Mouse (Mus musculus) Patski (cell line): Measurements from ENCODE around the gene Selenbp2. TPM values are rescaled to one million over a fixed set of nuclear protein-coding genes. Genes with fewer than 3 reads are reported as not detected.
A peak's percentile ranks its signal among the peaks of the same experiment; 100 is the strongest.
"Not testable (repeated sequence)": the region's sequence is repeated elsewhere in the genome, so short reads cannot be mapped to it uniquely, and the experiment has no call there.

Experiments used
- ATAC-seq: fragments of 100-300 bp; one replicate; pipeline ENCODE4 v1.8.0; 2021
- CTCF ChIA-PET: fragments of 350-600 bp; sonication (Branson Sonifier 250); formaldehyde crosslinking; loops from one replicate; lab custom pipeline; 2022; ENCODE audit warnings: inconsistent platforms; lab: Charles Lee
- POLR2A ChIA-PET: fragments of 350-600 bp; sonication (Branson Sonifier 250); formaldehyde crosslinking; loops from one replicate; lab custom pipeline; 2022; ENCODE audit warnings: antibody characterized with exemption, inconsistent platforms; lab: Charles Lee
- DNase-seq: peaks from one replicate; pipeline ENCODE4 v3.0.0-alpha.2; 2011; ENCODE audit warnings: low read depth, low spot score
- H3K27me3 ChIP-seq: fragments of 371-371 bp; one replicate; pipeline ENCODE4 v1.5.1; 2021
- CTCF ChIP-seq: fragments of 100-300 bp; IDR thresholded peaks from one replicate; pipeline ENCODE4 v1.5.1; 2021
- in situ Hi-C: fragments of 300-500 bp; cut with MboI; formaldehyde crosslinking; loops from 3 replicates; pipeline ENCODE4 v1.11.1; 2018; ENCODE audit warnings: low pct_unique_long_range_greater_than_20kb, mixed read lengths
- polyA plus RNA-seq: library from polyadenylated mRNA; unstranded; gene quantifications from one replicate; pipeline ENCODE4 v1.2.3, GENCODE M21; 2021

The Selenbp2 gene
- polyA plus RNA-seq, 1 experiment from 2014 or later = 0.36 TPM

- TF ChIP-seq CTCF = no peak
- in situ Hi-C loops = no loop called here
- DNase-seq (no peak), ATAC-seq (no peak)
- H3K27me3 ChIP-seq = no peaks in the 10 kb centered on the region
- ChIA-PET CTCF (no interaction called here), POLR2A (no interaction called here)
Observed at GRCm38 (mm10) chr3:94679351-94679841, 14.0 kb upstream of the Selenbp2 start.

- H3K27me3 ChIP-seq, CTCF ChIA-PET, POLR2A ChIA-PET, ATAC-seq, in situ Hi-C loops, DNase-seq: not testable (repeated sequence)
Observed at GRCm38 (mm10) chr3:94680032-94680431, 13.3 kb upstream of the Selenbp2 start.

- TF ChIP-seq CTCF = no peak
- ATAC-seq (peak; percentile 98), DNase-seq (peak; percentile 86)
- no peaks in the 10 kb centered on the region for H3K27me3 ChIP-seq
- ChIA-PET CTCF (no interaction called here), POLR2A (no interaction called here)
- in situ Hi-C loops = no loop called here
Observed at GRCm38 (mm10) chr3:94680783-94681182, 12.6 kb upstream of the Selenbp2 start.

- ChIA-PET CTCF (no interaction called here), POLR2A (no interaction called here)
- DNase-seq (no peak), ATAC-seq (no peak)
- no peaks in the 10 kb centered on the region for H3K27me3 ChIP-seq
- TF ChIP-seq CTCF = no peak
- in situ Hi-C loops = no loop called here
Observed at GRCm38 (mm10) chr3:94683646-94684045, 9.7 kb upstream of the Selenbp2 start.

GRCm38 (mm10) chr3:94685989-94686772 lies 7.2 kb upstream of the Selenbp2 start:
- DNase-seq, POLR2A ChIA-PET, CTCF ChIA-PET, ATAC-seq, H3K27me3 ChIP-seq: not testable (repeated sequence)
- in situ Hi-C loops = loop anchor here (5.0 kb wide), 1 partner anchor 241 kb away; no protein-coding TSS in a partner anchor

GRCm38 (mm10) chr3:94688698-94689097 lies 4.7 kb upstream of the Selenbp2 start:
- POLR2A ChIA-PET, H3K27me3 ChIP-seq, DNase-seq, ATAC-seq, CTCF ChIA-PET: not testable (repeated sequence)
- in situ Hi-C loops = loop anchor here (5.0 kb wide), 1 partner anchor 239 kb away; no protein-coding TSS in a partner anchor

GRCm38 (mm10) chr3:94689195-94689594 lies 4.2 kb upstream of the Selenbp2 start:
- H3K27me3 ChIP-seq, ATAC-seq, POLR2A ChIA-PET, DNase-seq, CTCF ChIA-PET: not testable (repeated sequence)
- in situ Hi-C loops = loop anchor here (5.0 kb wide), 1 partner anchor 238 kb away; no protein-coding TSS in a partner anchor

- DNase-seq, ATAC-seq, H3K27me3 ChIP-seq, in situ Hi-C loops, POLR2A ChIA-PET, CTCF ChIA-PET: not testable (repeated sequence)
Observed at GRCm38 (mm10) chr3:94690162-94690561, 3.2 kb upstream of the Selenbp2 start.

- ChIA-PET POLR2A (no interaction called here), CTCF (no interaction called here)
- DNase-seq (no peak), ATAC-seq (no peak)
- no peaks in the 10 kb centered on the region for H3K27me3 ChIP-seq
- TF ChIP-seq CTCF = no peak
- in situ Hi-C loops = no loop called here
Observed at GRCm38 (mm10) chr3:94690616-94691247, 2.6 kb upstream of the Selenbp2 start.

GRCm38 (mm10) chr3:94691694-94692093 lies 1.7 kb upstream of the Selenbp2 start:
- POLR2A ChIA-PET, CTCF ChIA-PET, DNase-seq, in situ Hi-C loops, ATAC-seq, H3K27me3 ChIP-seq: not testable (repeated sequence)

GRCm38 (mm10) chr3:94693874-94694273 lies 518 bp downstream of the Selenbp2 start:
- POLR2A ChIA-PET = interaction anchor here (0.6 kb wide), 1 partner anchor 1447 kb away, joined by 3 read pairs; no protein-coding TSS in a partner anchor
- not testable (repeated sequence) for ATAC-seq

GRCm38 (mm10) chr3:94695591-94695990 lies 2.2 kb downstream of the Selenbp2 start:
- DNase-seq, POLR2A ChIA-PET, CTCF ChIA-PET, H3K27me3 ChIP-seq, in situ Hi-C loops, ATAC-seq: not testable (repeated sequence)

More at GRCm38 (mm10) chr3:94693874-94694273, 518 bp downstream of the Selenbp2 start:
- DNase-seq, CTCF ChIA-PET, H3K27me3 ChIP-seq, in situ Hi-C loops: not testable (repeated sequence)

- ATAC-seq, POLR2A ChIA-PET, CTCF ChIA-PET, in situ Hi-C loops, DNase-seq, H3K27me3 ChIP-seq: not testable (repeated sequence)
Observed at GRCm38 (mm10) chr3:94696257-94696656, 2.9 kb downstream of the Selenbp2 start.

- in situ Hi-C loops = loop anchor here (5.0 kb wide), 2 partner anchors 75 to 240 kb away; no protein-coding TSS in a partner anchor
- DNase-seq, H3K27me3 ChIP-seq, POLR2A ChIA-PET, CTCF ChIA-PET: not testable (repeated sequence)
- peak; percentile 7 for ATAC-seq
Observed at GRCm38 (mm10) chr3:94702163-94702810, 8.9 kb downstream of the Selenbp2 start.
